Mouse (Mus musculus) heart, embryonic 16.5 days (tissue): ENCODE results near the gene Endou. TPM values are rescaled to one million over a fixed set of nuclear protein-coding genes. Genes with fewer than 3 reads are reported as not detected.

Experiments
- ATAC-seq: fragments of 200-750 bp; cut with Nextera tagmentation; replicated peaks from 2 replicates; pipeline ENCODE4 v1.8.0; 2017; ENCODE audit warnings: moderate number of reproducible peaks; ENCODE audit not compliant: insufficient read depth, low FRiP score; ENCODE audit errors: extremely low read depth
- H3K27ac ChIP-seq: fragments of 300-500 bp; sonication (generic); 2 replicates; pipeline ENCODE4 v1.5.1; 2014; ENCODE audit warnings: mild to moderate bottlenecking, low read length, control low read depth, moderate library complexity
- H3K27me3 ChIP-seq: fragments of 300-500 bp; sonication (generic); 2 replicates; pipeline ENCODE4 v1.6.1; 2014; ENCODE audit warnings: low read length, mixed read lengths; ENCODE audit not compliant: control insufficient read depth, insufficient read depth
- H3K36me3 ChIP-seq: fragments of 300-500 bp; sonication (generic); 2 replicates; pipeline ENCODE4 v1.6.1; 2014; ENCODE audit not compliant: control insufficient read depth, insufficient read depth
- H3K4me1 ChIP-seq: fragments of 300-500 bp; sonication (generic); 2 replicates; pipeline ENCODE4 v1.6.1; 2014; ENCODE audit warnings: low read length, mixed read lengths; ENCODE audit not compliant: control insufficient read depth, insufficient read depth
- H3K4me2 ChIP-seq: fragments of 300-500 bp; sonication (generic); 2 replicates; pipeline ENCODE4 v1.6.1; 2014; ENCODE audit warnings: low read depth, mild to moderate bottlenecking, control low read depth, low read length
- H3K4me3 ChIP-seq: fragments of 300-500 bp; sonication (generic); 2 replicates; pipeline ENCODE4 v1.5.1; 2014; ENCODE audit warnings: mild to moderate bottlenecking, control low read depth, low read length
- H3K9ac ChIP-seq: fragments of 300-500 bp; sonication (generic); 2 replicates; pipeline ENCODE4 v1.6.1; 2014; ENCODE audit warnings: low read length, control low read depth
- H3K9me3 ChIP-seq: fragments of 300-500 bp; sonication (generic); replicated peaks from 2 replicates; pipeline ENCODE4 v1.6.1; 2016; ENCODE audit warnings: low read length; ENCODE audit not compliant: control insufficient read depth
- WGBS: fragments of 180-500 bp; shearing (Covaris S2); extraction: QIAGEN DNeasy Blood & Tissue Kit; methylation state at CpG from one replicate; pipeline ENCODE4 v1.1.7; 2014; 5-methylcytosine and 5-hydroxymethylcytosine counted together
- polyA plus RNA-seq: library from polyadenylated mRNA; unstranded; fragments of >200 nt; fragmentation: Nextera tagmentation; extraction: Ambion mirVana; gene quantifications from 2 replicates; pipeline ENCODE4 v1.2.1, GENCODE M21; 2015

Endou gene
- polyA plus RNA-seq, 1 experiment from 2014 or later, result 9.6 TPM

- H3K4me3 ChIP-seq, result peak overlapping the region; percentile 56
- 4% methylated on average over 19 of the region's 19 CpGs for WGBS
- ATAC-seq, result peak; percentile 49
- H3K9ac ChIP-seq, result peak overlapping the region; percentile 67
- no peaks in the 10 kb centered on the region for H3K27me3 ChIP-seq
- H3K36me3 ChIP-seq, result no peaks in the 10 kb centered on the region
- 0 out of 2 replicates have a peak overlapping the region, but pooled peaks have one; percentile 14 for H3K27ac ChIP-seq
- H3K9me3 ChIP-seq, result no peaks in the 10 kb centered on the region
- H3K4me2 ChIP-seq, result peak overlapping the region; percentile 86
- H3K4me1 ChIP-seq, result no peaks in the 10 kb centered on the region
Measured at GRCm38 (mm10) chr15:97663750-97664406, 67.3 kb downstream of the Endou start.

Other genes with a start within 250 kb of the Endou start
- 18.1 and 22.9 TPM in 2 replicates for gene Rpap3, start 25.5 kb downstream of the Endou start, polyA plus RNA-seq
- 26.3 and 28.7 TPM in 2 replicates for gene Rapgef3, start 36.6 kb upstream of the Endou start, polyA plus RNA-seq
- 71.0 and 76.0 TPM in 2 replicates for gene Slc48a1, start 47.2 kb upstream of the Endou start, polyA plus RNA-seq
- gene Hdac7, start 113.2 kb upstream of the Endou start, polyA plus RNA-seq, result 30.9 and 31.7 TPM in 2 replicates
- 1.1 and 1.5 TPM in 2 replicates for gene Vdr, start 179.3 kb upstream of the Endou start, polyA plus RNA-seq
- gene Tmem106c, start 232.9 kb upstream of the Endou start, polyA plus RNA-seq, result 37.7 and 38.0 TPM in 2 replicates